In genomic region chr17:34959881-34960515, GRCm38 (mm10) we compare ENCODE assay signal across 8 mouse cellular contexts. TPM values are rescaled to one million over a fixed set of nuclear protein-coding genes. Genes with fewer than 3 reads are reported as not detected.
DNase-seq lines count a peak whose midpoint lies in the region; ATAC-seq lines count a peak whose summit lies in the region.

No protein-coding gene starts in this region.

- 10% methylated on average over 12 of the region's 12 CpGs for WGBS in heart, embryonic 14.5 days

- peak overlapping the region; percentile 58 to 86 for H3K4me3 ChIP-seq in heart, embryonic 14.5 days (ENCODE audit: control insufficient read depth in 1 of 2, insufficient read depth in 1 of 2, low read depth in 1 of 2, low read length in 2 of 2)

- H3K9ac ChIP-seq in heart, embryonic 14.5 days (ENCODE audit: low read length), result peak overlapping the region; percentile 77

- H3K4me1 ChIP-seq in heart, embryonic 14.5 days (ENCODE audit: control insufficient read depth in 2 of 2, insufficient read depth in 2 of 2, low read length in 2 of 2), result peaks cover 0 to 8% of the 10 kb centered on the region in 2 experiments; a peak in 2 of 4 replicates

- peak; percentile 62 for DNase-seq in CD4-positive helper T cell, adult 2 months (ENCODE audit: low read depth, low spot score)
- DNase-seq in adrenal gland, postnatal 25 days, result peak; percentile 54
- peak; percentile 76 for DNase-seq in kidney, postnatal 14 days
- no peak for DNase-seq in B cell, adult 2 months
- DNase-seq in layer of hippocampus, adult 8-10 months (ENCODE audit: low spot score in 2 of 2), result no peak

- H3K4me2 ChIP-seq in heart, embryonic 14.5 days (ENCODE audit: low read length), result peak overlapping the region; percentile 86

- ATAC-seq in heart, embryonic 14.5 days (ENCODE audit: insufficient number of reproducible peaks, insufficient read depth, low FRiP score, low read depth), result 0 out of 2 replicates have a peak, but pooled peaks have one; percentile 3
- peak; percentile 22; the same call in 1 of the 2 replicates for ATAC-seq in megakaryocyte-erythroid progenitor cell, adult 5-6 weeks (replicated peaks; ENCODE audit: low FRiP score, low TSS enrichment, poor library complexity, severe bottlenecking)
- no peak for ATAC-seq in cerebellum, adult (ENCODE audit: insufficient number of reproducible peaks, low FRiP score, low TSS enrichment)

- peaks cover 7% of the 10 kb centered on the region; the same call in 1 of the 2 replicates for H3K27me3 ChIP-seq in heart, embryonic 14.5 days (ENCODE audit: control insufficient read depth, insufficient read depth, low read length)

- H3K27ac ChIP-seq in heart, embryonic 14.5 days (replicated peaks in 1 of 2; ENCODE audit: control insufficient read depth in 1 of 2, insufficient read depth in 1 of 2, low read depth in 2 of 2, low read length in 2 of 2), result peak overlapping the region; percentile 95 to 99

- no peaks in the 10 kb centered on the region for H3K36me3 ChIP-seq in heart, embryonic 14.5 days (ENCODE audit: control insufficient read depth, insufficient read depth, low read length)

- H3K9me3 ChIP-seq in heart, embryonic 14.5 days (ENCODE audit: control insufficient read depth, low read length), result no peaks in the 10 kb centered on the region

RNA-seq across cellular contexts. Expression of gene Hspa1b, which starts 1.0 kb away (rescaled TPM):
- 29.0 and 79.3 TPM in 2 replicates for total RNA-seq in adrenal gland, postnatal 25 days (2021)
- polyA plus RNA-seq in heart, embryonic 14.5 days (2014; fragmentation: Nextera tagmentation; extraction: Ambion mirVana), result 0.09 and 0.19 TPM in 2 replicates
- total RNA-seq in megakaryocyte-erythroid progenitor cell, adult 5-6 weeks (2014; fragmentation: Nextera tagmentation), result 13.6 and 28.5 TPM in 2 replicates
- total RNA-seq in megakaryocyte-erythroid progenitor cell, adult 5-6 weeks (2017), result 62.5 and 83.5 TPM in 2 replicates
- 10 to 100 TPM; 13.2 to 31.7 (median 24.2) TPM for total RNA-seq in layer of hippocampus, adult 8-10 months (2022)

RNA-seq across cellular contexts. Expression of gene Gm20481, which starts 9.7 kb away (rescaled TPM):
- not detected in 2 replicates for total RNA-seq in adrenal gland, postnatal 25 days (2021)
- polyA plus RNA-seq in heart, embryonic 14.5 days (2014; fragmentation: Nextera tagmentation; extraction: Ambion mirVana), result 0.55 TPM in 1 of 2 replicates, not detected in the other
- not detected in 2 replicates for total RNA-seq in megakaryocyte-erythroid progenitor cell, adult 5-6 weeks (2014; fragmentation: Nextera tagmentation)
- not detected in 2 replicates for total RNA-seq in megakaryocyte-erythroid progenitor cell, adult 5-6 weeks (2017)
- not detected for total RNA-seq in layer of hippocampus, adult 8-10 months (2022)

RNA-seq across cellular contexts. Expression of gene Hspa1a, which starts 12.0 kb away (rescaled TPM):
- 18.9 and 33.6 TPM in 2 replicates for total RNA-seq in adrenal gland, postnatal 25 days (2021)
- 2.3 and 2.9 TPM in 2 replicates for polyA plus RNA-seq in heart, embryonic 14.5 days (2014; fragmentation: Nextera tagmentation; extraction: Ambion mirVana)
- 6.5 and 10.1 TPM in 2 replicates for total RNA-seq in megakaryocyte-erythroid progenitor cell, adult 5-6 weeks (2014; fragmentation: Nextera tagmentation)
- 30.2 and 43.3 TPM in 2 replicates for total RNA-seq in megakaryocyte-erythroid progenitor cell, adult 5-6 weeks (2017)
- 10 to 100 TPM; 14.3 to 24.2 (median 19.4) TPM for total RNA-seq in layer of hippocampus, adult 8-10 months (2022)

RNA-seq across cellular contexts. Expression of gene Hspa1l, which starts 12.5 kb away (rescaled TPM):
- total RNA-seq in adrenal gland, postnatal 25 days (2021), result 0.27 TPM in 1 of 2 replicates, not detected in the other
- 2.2 and 2.7 TPM in 2 replicates for polyA plus RNA-seq in heart, embryonic 14.5 days (2014; fragmentation: Nextera tagmentation; extraction: Ambion mirVana)
- total RNA-seq in megakaryocyte-erythroid progenitor cell, adult 5-6 weeks (2014; fragmentation: Nextera tagmentation), result not detected in 2 replicates
- total RNA-seq in megakaryocyte-erythroid progenitor cell, adult 5-6 weeks (2017), result not detected in 2 replicates
- under 1 TPM; 0.23 to 0.45 (median 0.31) TPM for total RNA-seq in layer of hippocampus, adult 8-10 months (2022)

RNA-seq across cellular contexts. Expression of gene Lsm2, which starts 21.7 kb away (rescaled TPM):
- total RNA-seq in adrenal gland, postnatal 25 days (2021), result 39.6 and 51.2 TPM in 2 replicates
- polyA plus RNA-seq in heart, embryonic 14.5 days (2014; fragmentation: Nextera tagmentation; extraction: Ambion mirVana), result 132 and 136 TPM in 2 replicates
- 269 and 281 TPM in 2 replicates for total RNA-seq in megakaryocyte-erythroid progenitor cell, adult 5-6 weeks (2014; fragmentation: Nextera tagmentation)
- 34.8 and 79.7 TPM in 2 replicates for total RNA-seq in megakaryocyte-erythroid progenitor cell, adult 5-6 weeks (2017)
- 10 to 100 TPM; 13.1 to 19.1 (median 16.9) TPM for total RNA-seq in layer of hippocampus, adult 8-10 months (2022)

Comparison
In these comparisons a context has a peak if more than half of its experiments do, and no peak if none do; other contexts are left out.
1. DNase-seq: peak in CD4-positive helper T cell, adult 2 months (single experiment), adrenal gland, postnatal 25 days (single experiment) and kidney, postnatal 14 days (single experiment); none in B cell, adult 2 months (0 of 2) and layer of hippocampus, adult 8-10 months (0 of 2).